Mouse (Mus musculus): ENCODE results near the gene Cplx3. TPM values are rescaled to one million over a fixed set of nuclear protein-coding genes. Genes with fewer than 3 reads are reported as not detected.

The Cplx3 gene
- polyA plus RNA-seq (2014; fragmentation: Nextera tagmentation; extraction: Ambion mirVana): not detected in 2 replicates

- H3K27ac ChIP-seq (replicated peaks in 1 of 2; ENCODE audit: control insufficient read depth in 1 of 2, insufficient read depth in 1 of 2, low read depth in 2 of 2, low read length in 2 of 2): no peak within 1 kb of the TSS
- H3K9me3 ChIP-seq (ENCODE audit: control insufficient read depth, low read length): no peaks in the 10 kb centered on the region
- 0 out of 2 replicates have a peak, but pooled peaks have one; percentile 27 for ATAC-seq (ENCODE audit: insufficient number of reproducible peaks, insufficient read depth, low FRiP score, low read depth)
- H3K4me2 ChIP-seq (ENCODE audit: low read length): peak within 1 kb of the TSS; percentile 21
- peaks cover 44% of the 10 kb centered on the region for H3K27me3 ChIP-seq (ENCODE audit: control insufficient read depth, insufficient read depth, low read length)
- no peaks in the 10 kb centered on the region for H3K36me3 ChIP-seq (ENCODE audit: control insufficient read depth, insufficient read depth, low read length)
- H3K4me3 ChIP-seq (ENCODE audit: control insufficient read depth in 1 of 2, insufficient read depth in 1 of 2, low read depth in 1 of 2, low read length in 2 of 2): no peak within 1 kb of the TSS
- H3K9ac ChIP-seq (ENCODE audit: low read length): no peak within 1 kb of the TSS
- peaks cover 12 to 19% of the 10 kb centered on the region in 2 experiments for H3K4me1 ChIP-seq (ENCODE audit: control insufficient read depth in 2 of 2, insufficient read depth in 2 of 2, low read length in 2 of 2)
- WGBS: 4% methylated on average over 24 of the region's 24 CpGs
Measured at GRCm38 (mm10) chr9:57606139-57606851, at the start of gene Cplx3. TSS of gene Cplx3 (minus strand) at chr9:57606281.

GRCm38 (mm10) chr9:57655749-57656148 lies 49.7 kb upstream of the Cplx3 start:
- peak overlapping the region in 1 of 2 experiments; percentile 19; a peak in 1 of 4 replicates for H3K4me3 ChIP-seq (ENCODE audit: control insufficient read depth in 1 of 2, insufficient read depth in 1 of 2, low read depth in 1 of 2, low read length in 2 of 2)
- peak; percentile 69 for ATAC-seq (ENCODE audit: insufficient number of reproducible peaks, insufficient read depth, low FRiP score, low read depth)
- peak overlapping the region; percentile 50 for H3K4me2 ChIP-seq (ENCODE audit: low read length)
- no peaks in the 10 kb centered on the region for H3K9me3 ChIP-seq (ENCODE audit: control insufficient read depth, low read length)
- H3K9ac ChIP-seq (ENCODE audit: low read length): peak overlapping the region; percentile 17; the same call in 1 of the 2 replicates
- WGBS: 2% methylated on average over 11 of the region's 11 CpGs
- H3K27ac ChIP-seq (replicated peaks in 1 of 2; ENCODE audit: control insufficient read depth in 1 of 2, insufficient read depth in 1 of 2, low read depth in 2 of 2, low read length in 2 of 2): no peak overlapping the region
- H3K36me3 ChIP-seq (ENCODE audit: control insufficient read depth, insufficient read depth, low read length): no peaks in the 10 kb centered on the region
- H3K4me1 ChIP-seq (ENCODE audit: control insufficient read depth in 2 of 2, insufficient read depth in 2 of 2, low read length in 2 of 2): peaks cover 4 to 7% of the 10 kb centered on the region in 2 experiments; a peak in 2 of 4 replicates
- H3K27me3 ChIP-seq (ENCODE audit: control insufficient read depth, insufficient read depth, low read length): peaks cover 10% of the 10 kb centered on the region; the same call in 1 of the 2 replicates

GRCm38 (mm10) chr9:57654966-57655365 lies 48.9 kb upstream of the Cplx3 start:
- Histone ChIP-seq H3K4me2 (ENCODE audit: low read length) (no peak overlapping the region), H3K9me3 (ENCODE audit: control insufficient read depth, low read length) (no peaks in the 10 kb centered on the region), H3K9ac (ENCODE audit: low read length) (no peak overlapping the region), H3K27ac (replicated peaks in 1 of 2; ENCODE audit: control insufficient read depth in 1 of 2, insufficient read depth in 1 of 2, low read depth in 2 of 2, low read length in 2 of 2) (no peak overlapping the region), H3K36me3 (ENCODE audit: control insufficient read depth, insufficient read depth, low read length) (no peaks in the 10 kb centered on the region), H3K4me1 (ENCODE audit: control insufficient read depth in 2 of 2, insufficient read depth in 2 of 2, low read length in 2 of 2) (peaks cover 6 to 7% of the 10 kb centered on the region in 2 experiments; a peak in 2 of 4 replicates), H3K4me3 (ENCODE audit: control insufficient read depth in 1 of 2, insufficient read depth in 1 of 2, low read depth in 1 of 2, low read length in 2 of 2) (no peak overlapping the region), H3K27me3 (ENCODE audit: control insufficient read depth, insufficient read depth, low read length) (peaks cover 10% of the 10 kb centered on the region; the same call in 1 of the 2 replicates)
- no peak for ATAC-seq (ENCODE audit: insufficient number of reproducible peaks, insufficient read depth, low FRiP score, low read depth)
- 88% methylated on average over 1 of the region's 1 CpGs for WGBS

GRCm38 (mm10) chr9:57653283-57653682 lies 47.2 kb upstream of the Cplx3 start, which contains the start of gene Csk:
TSS of gene Csk (minus strand) at chr9:57653631.
- peaks cover 6 to 7% of the 10 kb centered on the region in 2 experiments; a peak in 2 of 4 replicates for H3K4me1 ChIP-seq (ENCODE audit: control insufficient read depth in 2 of 2, insufficient read depth in 2 of 2, low read length in 2 of 2)
- no peak within 1 kb of the TSS for H3K4me3 ChIP-seq (ENCODE audit: control insufficient read depth in 1 of 2, insufficient read depth in 1 of 2, low read depth in 1 of 2, low read length in 2 of 2)
- no peak within 1 kb of the TSS for H3K27ac ChIP-seq (replicated peaks in 1 of 2; ENCODE audit: control insufficient read depth in 1 of 2, insufficient read depth in 1 of 2, low read depth in 2 of 2, low read length in 2 of 2)
- H3K9me3 ChIP-seq (ENCODE audit: control insufficient read depth, low read length): no peaks in the 10 kb centered on the region
- H3K4me2 ChIP-seq (ENCODE audit: low read length): no peak within 1 kb of the TSS
- no peaks in the 10 kb centered on the region for H3K36me3 ChIP-seq (ENCODE audit: control insufficient read depth, insufficient read depth, low read length)
- 66% methylated on average over 5 of the region's 5 CpGs for WGBS
- no peak for ATAC-seq (ENCODE audit: insufficient number of reproducible peaks, insufficient read depth, low FRiP score, low read depth)
- no peak within 1 kb of the TSS; the same call in 1 of the 2 replicates for H3K9ac ChIP-seq (ENCODE audit: low read length)
- peaks cover 10% of the 10 kb centered on the region; the same call in 1 of the 2 replicates for H3K27me3 ChIP-seq (ENCODE audit: control insufficient read depth, insufficient read depth, low read length)

GRCm38 (mm10) chr9:57652855-57653254 lies 46.8 kb upstream of the Cplx3 start:
- no peak overlapping the region for H3K4me2 ChIP-seq (ENCODE audit: low read length)
- no peak overlapping the region for H3K9ac ChIP-seq (ENCODE audit: low read length)
- ATAC-seq (ENCODE audit: insufficient number of reproducible peaks, insufficient read depth, low FRiP score, low read depth): no peak
- 59% methylated on average over 3 of the region's 3 CpGs for WGBS
- H3K4me1 ChIP-seq (ENCODE audit: control insufficient read depth in 2 of 2, insufficient read depth in 2 of 2, low read length in 2 of 2): peaks cover 6 to 7% of the 10 kb centered on the region in 2 experiments; a peak in 2 of 4 replicates
- no peak overlapping the region for H3K27ac ChIP-seq (replicated peaks in 1 of 2; ENCODE audit: control insufficient read depth in 1 of 2, insufficient read depth in 1 of 2, low read depth in 2 of 2, low read length in 2 of 2)
- H3K9me3 ChIP-seq (ENCODE audit: control insufficient read depth, low read length): no peaks in the 10 kb centered on the region
- H3K4me3 ChIP-seq (ENCODE audit: control insufficient read depth in 1 of 2, insufficient read depth in 1 of 2, low read depth in 1 of 2, low read length in 2 of 2): no peak overlapping the region
- no peaks in the 10 kb centered on the region for H3K36me3 ChIP-seq (ENCODE audit: control insufficient read depth, insufficient read depth, low read length)
- peaks cover 10% of the 10 kb centered on the region; the same call in 1 of the 2 replicates for H3K27me3 ChIP-seq (ENCODE audit: control insufficient read depth, insufficient read depth, low read length)

GRCm38 (mm10) chr9:57652351-57652750 lies 46.3 kb upstream of the Cplx3 start:
- H3K4me3 ChIP-seq (ENCODE audit: control insufficient read depth in 1 of 2, insufficient read depth in 1 of 2, low read depth in 1 of 2, low read length in 2 of 2): no peak overlapping the region
- no peaks in the 10 kb centered on the region for H3K36me3 ChIP-seq (ENCODE audit: control insufficient read depth, insufficient read depth, low read length)
- H3K4me2 ChIP-seq (ENCODE audit: low read length): no peak overlapping the region
- peaks cover 10% of the 10 kb centered on the region; the same call in 1 of the 2 replicates for H3K27me3 ChIP-seq (ENCODE audit: control insufficient read depth, insufficient read depth, low read length)
- H3K9me3 ChIP-seq (ENCODE audit: control insufficient read depth, low read length): no peaks in the 10 kb centered on the region
- no peak for ATAC-seq (ENCODE audit: insufficient number of reproducible peaks, insufficient read depth, low FRiP score, low read depth)
- WGBS: 78% methylated on average over 9 of the region's 9 CpGs
- H3K9ac ChIP-seq (ENCODE audit: low read length): no peak overlapping the region
- H3K27ac ChIP-seq (replicated peaks in 1 of 2; ENCODE audit: control insufficient read depth in 1 of 2, insufficient read depth in 1 of 2, low read depth in 2 of 2, low read length in 2 of 2): no peak overlapping the region
- H3K4me1 ChIP-seq (ENCODE audit: control insufficient read depth in 2 of 2, insufficient read depth in 2 of 2, low read length in 2 of 2): peaks cover 6 to 7% of the 10 kb centered on the region in 2 experiments; a peak in 2 of 4 replicates

GRCm38 (mm10) chr9:57650786-57651311 lies 44.8 kb upstream of the Cplx3 start:
- Histone ChIP-seq H3K4me3 (ENCODE audit: control insufficient read depth in 1 of 2, insufficient read depth in 1 of 2, low read depth in 1 of 2, low read length in 2 of 2) (no peak overlapping the region), H3K27ac (replicated peaks in 1 of 2; ENCODE audit: control insufficient read depth in 1 of 2, insufficient read depth in 1 of 2, low read depth in 2 of 2, low read length in 2 of 2) (no peak overlapping the region), H3K4me1 (ENCODE audit: control insufficient read depth in 2 of 2, insufficient read depth in 2 of 2, low read length in 2 of 2) (peaks cover 3 to 6% of the 10 kb centered on the region in 2 experiments; a peak in 3 of 4 replicates), H3K9me3 (ENCODE audit: control insufficient read depth, low read length) (no peaks in the 10 kb centered on the region), H3K4me2 (ENCODE audit: low read length) (no peak overlapping the region), H3K27me3 (ENCODE audit: control insufficient read depth, insufficient read depth, low read length) (peaks cover 10% of the 10 kb centered on the region; the same call in 1 of the 2 replicates), H3K9ac (ENCODE audit: low read length) (no peak overlapping the region), H3K36me3 (ENCODE audit: control insufficient read depth, insufficient read depth, low read length) (no peaks in the 10 kb centered on the region)
- ATAC-seq (ENCODE audit: insufficient number of reproducible peaks, insufficient read depth, low FRiP score, low read depth): no peak
- WGBS: 36% methylated on average over 6 of the region's 6 CpGs

Measured in heart, embryonic 14.5 days (tissue).